ENCODE assay signal across 13 mouse cellular contexts in the genomic region with DNA sequence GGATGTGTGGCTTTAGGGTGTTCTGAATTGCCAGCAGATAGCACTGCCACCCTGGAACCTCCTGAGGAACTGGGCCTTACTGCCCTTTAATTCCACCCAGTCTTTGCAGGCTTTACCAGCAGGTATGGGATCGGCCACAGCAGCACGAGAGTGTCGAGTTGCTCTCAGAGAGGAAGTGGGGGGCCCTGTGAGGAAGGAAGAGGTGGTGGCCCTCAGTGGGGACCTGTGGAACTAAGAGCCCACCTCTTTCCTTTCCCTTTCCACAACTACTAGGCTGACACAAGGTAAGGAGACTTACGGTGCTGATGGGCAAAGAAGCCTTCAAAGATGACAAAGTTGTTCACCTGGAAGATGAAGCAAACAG. TPM values are rescaled to one million over a fixed set of nuclear protein-coding genes. Genes with fewer than 3 reads are reported as not detected.
DNase-seq lines count a peak whose midpoint lies in the region; ATAC-seq lines count a peak whose summit lies in the region.
"Had no signal": no experiment of that assay in that cellular context is flagged by ENCODE, and none has a peak within 500 bp of the region (broad histone marks: within the 10 kb centered on the region; RNA-seq: fewer than 3 reads in every experiment).

No protein-coding gene starts in this region.

- no peaks in the 10 kb centered on the region for H3K27me3 ChIP-seq in heart, embryonic 13.5 days (replicated peaks)
- H3K27me3 ChIP-seq in liver, embryonic 12.5 days (replicated peaks) = no peaks in the 10 kb centered on the region
- H3K27me3 ChIP-seq in liver, embryonic 11.5 days (replicated peaks; ENCODE audit: control insufficient read depth, insufficient read depth, low read length) = no peaks in the 10 kb centered on the region
- H3K27me3 ChIP-seq: forebrain, embryonic 15.5 days; midbrain, embryonic 15.5 days; neural tube, embryonic 13.5 days had no signal

- H3K4me2 ChIP-seq in heart, embryonic 13.5 days = no peak overlapping the region
- H3K4me2 ChIP-seq in liver, embryonic 12.5 days = no peak overlapping the region
- H3K4me2 ChIP-seq in liver, embryonic 11.5 days = no peak overlapping the region
- H3K4me2 ChIP-seq: forebrain, embryonic 15.5 days; midbrain, embryonic 15.5 days; neural tube, embryonic 13.5 days had no signal

- no peak for ATAC-seq in heart, embryonic 13.5 days (ENCODE audit: extremely low read depth, insufficient number of reproducible peaks, low FRiP score, low TSS enrichment)
- ATAC-seq in liver, embryonic 12.5 days = no peak
- ATAC-seq in liver, embryonic 11.5 days (replicated peaks; ENCODE audit: low FRiP score) = no peak
- 0 out of 2 replicates have a peak, but pooled peaks have one; percentile 24 for ATAC-seq in megakaryocyte, adult 5-6 weeks (ENCODE audit: poor library complexity, severe bottlenecking)
- ATAC-seq: forebrain, embryonic 15.5 days; midbrain, embryonic 15.5 days had no signal

- DNase-seq in heart, adult 18-20 months = no peak
- no peak for DNase-seq in liver, embryonic 11.5 days (ENCODE audit: low spot score)
- peak; percentile 8 for DNase-seq in T-cell, adult 2 months (ENCODE audit: low spot score)
- no peak for DNase-seq in cerebellum, postnatal 14 days
- DNase-seq in left cerebral cortex, adult 11 months (ENCODE audit: low spot score) = no peak
- DNase-seq: cerebellum, postnatal 25 days; layer of hippocampus, postnatal 36 days had no signal

- H3K9me3 ChIP-seq in heart, embryonic 13.5 days = no peaks in the 10 kb centered on the region
- H3K9me3 ChIP-seq in liver, embryonic 12.5 days (replicated peaks) = no peaks in the 10 kb centered on the region
- H3K9me3 ChIP-seq in liver, embryonic 11.5 days (ENCODE audit: control insufficient read depth, low read length) = no peaks in the 10 kb centered on the region
- H3K9me3 ChIP-seq: forebrain, embryonic 15.5 days; midbrain, embryonic 15.5 days; neural tube, embryonic 13.5 days had no signal

- WGBS in heart, embryonic 13.5 days = 74% methylated on average over 4 of the region's 4 CpGs
- WGBS in liver, embryonic 12.5 days (ENCODE audit: insufficient replicate concordance) = 48% methylated on average over 4 of the region's 4 CpGs
- 65% methylated on average over 4 of the region's 4 CpGs for WGBS in liver, embryonic 11.5 days

- no peak overlapping the region for H3K4me3 ChIP-seq in heart, embryonic 13.5 days
- no peak overlapping the region for H3K4me3 ChIP-seq in liver, embryonic 12.5 days
- no peak overlapping the region for H3K4me3 ChIP-seq in liver, embryonic 11.5 days (ENCODE audit: low read depth, low read length)
- H3K4me3 ChIP-seq: forebrain, embryonic 15.5 days; midbrain, embryonic 15.5 days; neural tube, embryonic 13.5 days had no signal

- peaks cover 95% of the 10 kb centered on the region for H3K36me3 ChIP-seq in heart, embryonic 13.5 days
- peaks cover 53% of the 10 kb centered on the region for H3K36me3 ChIP-seq in liver, embryonic 12.5 days
- H3K36me3 ChIP-seq in liver, embryonic 11.5 days (ENCODE audit: control insufficient read depth, insufficient read depth, low read length) = peaks cover 18% of the 10 kb centered on the region

- peak overlapping the region; percentile 33; the same call in 1 of the 2 replicates for H3K9ac ChIP-seq in heart, embryonic 13.5 days
- no peak overlapping the region for H3K9ac ChIP-seq in liver, embryonic 12.5 days
- no peak overlapping the region for H3K9ac ChIP-seq in liver, embryonic 11.5 days (ENCODE audit: low read depth, low read length)
- H3K9ac ChIP-seq: forebrain, embryonic 15.5 days; midbrain, embryonic 15.5 days; neural tube, embryonic 13.5 days had no signal

- peak overlapping the region; percentile 59 for H3K27ac ChIP-seq in heart, embryonic 13.5 days (replicated peaks)
- peak overlapping the region; percentile 1; the same call in 1 of the 2 replicates for H3K27ac ChIP-seq in liver, embryonic 12.5 days
- no peak overlapping the region for H3K27ac ChIP-seq in liver, embryonic 11.5 days (ENCODE audit: low read depth, low read length)
- H3K27ac ChIP-seq: forebrain, embryonic 15.5 days; midbrain, embryonic 15.5 days; neural tube, embryonic 13.5 days had no signal

- H3K4me1 ChIP-seq in heart, embryonic 13.5 days = peaks cover 29% of the 10 kb centered on the region
- peaks cover 31% of the 10 kb centered on the region for H3K4me1 ChIP-seq in liver, embryonic 12.5 days
- peaks cover 11% of the 10 kb centered on the region for H3K4me1 ChIP-seq in liver, embryonic 11.5 days (replicated peaks; ENCODE audit: control insufficient read depth, insufficient read depth, low read length)

RNA-seq across cellular contexts. Expression of a gene that starts 5.9 kb away (rescaled TPM):
- polyA plus RNA-seq in heart, embryonic 13.5 days (2015; fragmentation: Nextera tagmentation; extraction: Ambion mirVana) = 53.8 and 55.3 TPM in 2 replicates
- 1 to 10 TPM; 5.9 to 6.5 TPM for total RNA-seq in heart, adult 18-20 months (2021)
- 15.0 and 16.8 TPM in 2 replicates for polyA plus RNA-seq in liver, embryonic 12.5 days (2016; fragmentation: Nextera tagmentation; extraction: Ambion mirVana)
- 39.5 and 40.0 TPM in 2 replicates for polyA plus RNA-seq in liver, embryonic 11.5 days (2014; fragmentation: Nextera tagmentation; extraction: Ambion mirVana)
- 8.7 and 10.1 TPM in 2 replicates for total RNA-seq in megakaryocyte, adult 5-6 weeks (2015)
- 5.2 and 7.6 TPM in 2 replicates for total RNA-seq in megakaryocyte, adult 5-6 weeks (2017)

RNA-seq across cellular contexts. Expression of a gene that starts 6.7 kb away (rescaled TPM):
- 25.2 and 31.3 TPM in 2 replicates for polyA plus RNA-seq in heart, embryonic 13.5 days (2015; fragmentation: Nextera tagmentation; extraction: Ambion mirVana)
- total RNA-seq in heart, adult 18-20 months (2021) = 100 to 1,000 TPM; 101 to 105 TPM
- polyA plus RNA-seq in liver, embryonic 12.5 days (2016; fragmentation: Nextera tagmentation; extraction: Ambion mirVana) = 20.2 and 20.9 TPM in 2 replicates
- polyA plus RNA-seq in liver, embryonic 11.5 days (2014; fragmentation: Nextera tagmentation; extraction: Ambion mirVana) = 33.7 and 34.0 TPM in 2 replicates
- 28.4 and 31.8 TPM in 2 replicates for total RNA-seq in megakaryocyte, adult 5-6 weeks (2015)
- 3.5 and 9.8 TPM in 2 replicates for total RNA-seq in megakaryocyte, adult 5-6 weeks (2017)

RNA-seq across cellular contexts. Expression of a gene that starts 12.2 kb away (rescaled TPM):
- 67.8 and 75.9 TPM in 2 replicates for polyA plus RNA-seq in heart, embryonic 13.5 days (2015; fragmentation: Nextera tagmentation; extraction: Ambion mirVana)
- 10 to 100 TPM; 52.1 to 64.7 TPM for total RNA-seq in heart, adult 18-20 months (2021)
- 113 and 123 TPM in 2 replicates for polyA plus RNA-seq in liver, embryonic 12.5 days (2016; fragmentation: Nextera tagmentation; extraction: Ambion mirVana)
- 167 and 172 TPM in 2 replicates for polyA plus RNA-seq in liver, embryonic 11.5 days (2014; fragmentation: Nextera tagmentation; extraction: Ambion mirVana)
- total RNA-seq in megakaryocyte, adult 5-6 weeks (2015) = 29.2 and 35.9 TPM in 2 replicates
- total RNA-seq in megakaryocyte, adult 5-6 weeks (2017) = 25.0 and 28.9 TPM in 2 replicates

RNA-seq across cellular contexts. Expression of a gene that starts 12.3 kb away (rescaled TPM):
- 24.6 and 26.3 TPM in 2 replicates for polyA plus RNA-seq in heart, embryonic 13.5 days (2015; fragmentation: Nextera tagmentation; extraction: Ambion mirVana)
- total RNA-seq in heart, adult 18-20 months (2021) = 10 to 100 TPM; 22.4 to 28.8 TPM
- 29.0 and 32.8 TPM in 2 replicates for polyA plus RNA-seq in liver, embryonic 12.5 days (2016; fragmentation: Nextera tagmentation; extraction: Ambion mirVana)
- polyA plus RNA-seq in liver, embryonic 11.5 days (2014; fragmentation: Nextera tagmentation; extraction: Ambion mirVana) = 35.4 and 39.7 TPM in 2 replicates
- total RNA-seq in megakaryocyte, adult 5-6 weeks (2015) = 82.4 and 93.7 TPM in 2 replicates
- 131 and 157 TPM in 2 replicates for total RNA-seq in megakaryocyte, adult 5-6 weeks (2017)

RNA-seq across cellular contexts. Expression of a gene that starts 24.4 kb away (rescaled TPM):
- polyA plus RNA-seq in heart, embryonic 13.5 days (2015; fragmentation: Nextera tagmentation; extraction: Ambion mirVana) = 22.8 and 27.7 TPM in 2 replicates
- total RNA-seq in heart, adult 18-20 months (2021) = 10 to 100 TPM; 18.3 to 20.4 TPM
- polyA plus RNA-seq in liver, embryonic 12.5 days (2016; fragmentation: Nextera tagmentation; extraction: Ambion mirVana) = 50.7 and 52.8 TPM in 2 replicates
- 69.1 and 70.4 TPM in 2 replicates for polyA plus RNA-seq in liver, embryonic 11.5 days (2014; fragmentation: Nextera tagmentation; extraction: Ambion mirVana)
- total RNA-seq in megakaryocyte, adult 5-6 weeks (2015) = 87.6 and 118 TPM in 2 replicates
- total RNA-seq in megakaryocyte, adult 5-6 weeks (2017) = 65.9 and 72.8 TPM in 2 replicates
